Mouse (Mus musculus) limb, embryonic 14.5 days (tissue): ENCODE data around the gene Nr2c2ap. TPM values are rescaled to one million over a fixed set of nuclear protein-coding genes. Genes with fewer than 3 reads are reported as not detected.

ENCODE experiments used
- ATAC-seq: fragments of 200-750 bp; cut with Nextera tagmentation; 2 replicates; pipeline ENCODE4 v1.8.0; 2017; ENCODE audit warnings: low read depth, moderate number of reproducible peaks, moderate TSS enrichment; ENCODE audit not compliant: low FRiP score
- DNase-seq: peaks from one replicate; pipeline ENCODE4 v3.0.0-alpha.2; 2015; ENCODE audit warnings: low spot score
- H3K27ac ChIP-seq: fragments of 300-500 bp; sonication (generic); replicated peaks from 2 replicates; pipeline ENCODE4 v1.5.1; 2014; ENCODE audit warnings: low read depth, mild to moderate bottlenecking, low read length, moderate library complexity, mixed read lengths
- H3K27me3 ChIP-seq: fragments of 300-500 bp; sonication (generic); 2 replicates; pipeline ENCODE4 v1.6.1; 2014; ENCODE audit warnings: low read length, mixed read lengths; ENCODE audit not compliant: control insufficient read depth, insufficient read depth
- H3K36me3 ChIP-seq: fragments of 300-500 bp; sonication (generic); 2 replicates; pipeline ENCODE4 v1.6.1; 2014; ENCODE audit warnings: mild to moderate bottlenecking, low read length, moderate library complexity, mixed read lengths; ENCODE audit not compliant: control insufficient read depth, insufficient read depth
- H3K4me1 ChIP-seq: fragments of 300-500 bp; sonication (generic); 2 replicates; pipeline ENCODE4 v1.6.1; 2014; ENCODE audit warnings: antibody characterized with exemption, low read length, mixed read lengths; ENCODE audit not compliant: control insufficient read depth, insufficient read depth
- H3K4me2 ChIP-seq: fragments of 300-500 bp; sonication (generic); replicated peaks from 2 replicates; pipeline ENCODE4 v1.6.1; 2014; ENCODE audit warnings: low read depth, mild to moderate bottlenecking, low read length, moderate library complexity; ENCODE audit not compliant: severe bottlenecking
- H3K4me3 ChIP-seq: fragments of 300-500 bp; sonication (generic); replicated peaks from 2 replicates; pipeline ENCODE4 v1.5.1; 2014; ENCODE audit warnings: low read length
- H3K9ac ChIP-seq: fragments of 300-500 bp; sonication (generic); 2 replicates; pipeline ENCODE4 v1.6.1; 2014; ENCODE audit warnings: mild to moderate bottlenecking, low read depth, low read length, moderate library complexity; ENCODE audit not compliant: severe bottlenecking
- H3K9me3 ChIP-seq: fragments of 300-500 bp; sonication (generic); 2 replicates; pipeline ENCODE4 v1.6.1; 2016; ENCODE audit warnings: low read length; ENCODE audit not compliant: control insufficient read depth
- POLR2A ChIP-seq: fragments of 200-500 bp; IDR thresholded peaks from 2 replicates; pipeline ENCODE4 v1.8.0; 2012; ENCODE audit warnings: inconsistent platforms, mild to moderate bottlenecking, moderate library complexity, borderline replicate concordance; ENCODE audit not compliant: insufficient read depth, insufficient read length; ENCODE audit errors: extremely low read depth
- WGBS: fragments of 180-500 bp; shearing (Covaris S2); extraction: QIAGEN DNeasy Blood & Tissue Kit; methylation state at CpG from one replicate; pipeline ENCODE4 v1.1.7; 2014; 5-methylcytosine and 5-hydroxymethylcytosine counted together
- polyA plus RNA-seq, 2 experiments: library from polyadenylated mRNA; depleted of rRNA in 1 of 2; stranded (reverse) in 1 of 2; unstranded in 1 of 2; fragments of >200 nt; fragmentation: Nextera tagmentation in 1 of 2; extraction: Ambion mirVana in 1 of 2; gene quantifications; 2 replicates each; pipeline versions ENCODE4 v1.2.1 to v1.2.3; 2012 to 2014

Nr2c2ap gene
- polyA plus RNA-seq, 2 experiments: 19.3 to 20.8 TPM

GRCm38 (mm10) chr8:70100241-70100640 lies 30.9 kb upstream of the Nr2c2ap start:
- TF ChIP-seq POLR2A: no peak
- ATAC-seq (no peak), DNase-seq (no peak)
- H3K27me3 ChIP-seq: no peaks in the 10 kb centered on the region
- WGBS: 85% methylated on average over 8 of the region's 8 CpGs
- H3K36me3 ChIP-seq: no peaks in the 10 kb centered on the region
- no peak overlapping the region for H3K4me3 ChIP-seq
- H3K9me3 ChIP-seq: no peaks in the 10 kb centered on the region
- H3K27ac ChIP-seq: no peak overlapping the region
- no peak overlapping the region for H3K4me2 ChIP-seq
- no peak overlapping the region for H3K9ac ChIP-seq
- H3K4me1 ChIP-seq: no peaks in the 10 kb centered on the region

- ATAC-seq: peak; percentile 53; the same call in 1 of the 2 replicates
- TF ChIP-seq POLR2A: no peak
- WGBS: 21% methylated on average over 6 of the region's 6 CpGs
Measured at GRCm38 (mm10) chr8:70104506-70104905, 26.6 kb upstream of the Nr2c2ap start.

GRCm38 (mm10) chr8:70104922-70105321 lies 26.2 kb upstream of the Nr2c2ap start:
- no peak for ATAC-seq
- H3K4me3 ChIP-seq: no peak overlapping the region
- H3K4me2 ChIP-seq: no peak overlapping the region
- TF ChIP-seq POLR2A: no peak
- no peaks in the 10 kb centered on the region for H3K36me3 ChIP-seq
- H3K9ac ChIP-seq: no peak overlapping the region
- H3K27ac ChIP-seq: no peak overlapping the region
- WGBS: 77% methylated on average over 7 of the region's 7 CpGs
- peaks cover 1% of the 10 kb centered on the region; the same call in 1 of the 2 replicates for H3K27me3 ChIP-seq
- no peaks in the 10 kb centered on the region for H3K4me1 ChIP-seq
- DNase-seq: no peak
- no peaks in the 10 kb centered on the region for H3K9me3 ChIP-seq

More at GRCm38 (mm10) chr8:70104506-70104905, 26.6 kb upstream of the Nr2c2ap start:
- no peak for DNase-seq
- Histone ChIP-seq H3K36me3 (no peaks in the 10 kb centered on the region), H3K9ac (no peak overlapping the region), H3K27me3 (no peaks in the 10 kb centered on the region), H3K4me3 (no peak overlapping the region), H3K4me1 (no peaks in the 10 kb centered on the region), H3K27ac (no peak overlapping the region), H3K9me3 (no peaks in the 10 kb centered on the region), H3K4me2 (no peak overlapping the region)

DNA sequence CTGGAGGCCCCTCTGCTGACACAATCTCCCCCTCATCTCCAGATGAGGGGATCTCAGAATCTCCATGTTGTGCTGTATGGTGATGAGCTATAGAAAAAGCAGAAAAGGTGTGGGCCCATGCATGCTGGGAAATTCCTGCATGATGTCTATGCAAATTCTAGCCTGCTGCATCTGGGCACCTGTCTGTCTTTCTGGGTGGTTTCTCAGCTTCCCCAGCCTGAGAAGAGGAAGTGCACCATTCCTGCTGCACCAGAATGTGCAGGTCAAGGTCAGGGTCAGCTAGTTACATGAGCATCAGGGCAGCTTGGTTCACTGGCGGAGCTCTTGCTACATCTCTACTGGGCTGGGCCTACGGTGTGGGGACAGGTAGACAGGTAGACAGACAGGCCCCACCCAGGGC lies 20.7 kb upstream of the Nr2c2ap start:
- TF ChIP-seq POLR2A: no peak
- no peak overlapping the region for H3K27ac ChIP-seq
- peaks cover 52% of the 10 kb centered on the region for H3K27me3 ChIP-seq
- H3K9me3 ChIP-seq: no peaks in the 10 kb centered on the region
- no peak overlapping the region for H3K4me3 ChIP-seq
- H3K4me2 ChIP-seq: no peak overlapping the region
- 94% methylated on average over 2 of the region's 2 CpGs for WGBS
- ATAC-seq: no peak
- H3K9ac ChIP-seq: no peak overlapping the region
- DNase-seq: no peak
- H3K4me1 ChIP-seq: no peaks in the 10 kb centered on the region
- H3K36me3 ChIP-seq: no peaks in the 10 kb centered on the region

GRCm38 (mm10) chr8:70111192-70111795 lies 19.8 kb upstream of the Nr2c2ap start:
- Histone ChIP-seq H3K9me3 (no peaks in the 10 kb centered on the region), H3K4me3 (no peak overlapping the region; the same call in 1 of the 2 replicates), H3K27ac (no peak overlapping the region), H3K4me2 (no peak overlapping the region), H3K4me1 (no peaks in the 10 kb centered on the region), H3K27me3 (peaks cover 58% of the 10 kb centered on the region), H3K9ac (no peak overlapping the region), H3K36me3 (no peaks in the 10 kb centered on the region)
- ATAC-seq: no peak
- TF ChIP-seq POLR2A: no peak
- WGBS: 42% methylated on average over 23 of the region's 23 CpGs
- no peak for DNase-seq
